Mouse (Mus musculus): ENCODE results near the gene Ablim2. TPM values are rescaled to one million over a fixed set of nuclear protein-coding genes. Genes with fewer than 3 reads are reported as not detected.

Gene Ablim2
- polyA plus RNA-seq, 1 experiment from 2014 or later: 9.6 TPM

DNA sequence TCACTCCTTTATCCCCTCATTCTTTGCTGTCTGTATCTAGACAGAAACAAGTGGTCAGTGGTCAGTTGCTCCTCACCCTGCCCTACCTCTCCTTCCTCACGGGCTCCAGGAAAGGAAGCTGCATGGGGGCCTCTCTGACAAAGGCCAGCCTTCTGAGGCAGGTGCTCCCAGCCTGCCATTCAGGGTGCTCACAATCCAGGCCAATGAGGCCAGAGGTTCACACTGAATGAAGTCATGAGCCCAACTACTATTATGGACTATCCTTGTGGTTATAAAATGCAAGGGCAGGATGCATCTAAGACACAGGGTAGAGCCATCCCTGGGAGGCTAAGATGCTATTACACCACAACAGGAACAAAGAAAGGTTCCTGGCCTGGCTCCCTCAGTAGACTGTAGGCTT lies 27.1 kb upstream of the Ablim2 start:
- Histone ChIP-seq H3K4me3 (replicated peaks; ENCODE audit: low read depth, low read length) (no peak overlapping the region), H3K9me3 (ENCODE audit: control insufficient read depth, low read length) (no peaks in the 10 kb centered on the region), H3K27ac (replicated peaks; ENCODE audit: low read depth, low read length) (no peak overlapping the region), H3K36me3 (ENCODE audit: control insufficient read depth, insufficient read depth, low read length) (no peaks in the 10 kb centered on the region), H3K4me1 (ENCODE audit: control insufficient read depth, insufficient read depth, low read length) (no peaks in the 10 kb centered on the region), H3K27me3 (ENCODE audit: control insufficient read depth, insufficient read depth, low read length) (no peaks in the 10 kb centered on the region), H3K4me2 (ENCODE audit: low read length) (no peak overlapping the region), H3K9ac (replicated peaks; ENCODE audit: low read length) (no peak overlapping the region)
- 79% methylated on average over 1 of the region's 1 CpGs for WGBS
- DNase-seq (no peak), ATAC-seq (ENCODE audit: low FRiP score, low TSS enrichment) (no peak)

DNA sequence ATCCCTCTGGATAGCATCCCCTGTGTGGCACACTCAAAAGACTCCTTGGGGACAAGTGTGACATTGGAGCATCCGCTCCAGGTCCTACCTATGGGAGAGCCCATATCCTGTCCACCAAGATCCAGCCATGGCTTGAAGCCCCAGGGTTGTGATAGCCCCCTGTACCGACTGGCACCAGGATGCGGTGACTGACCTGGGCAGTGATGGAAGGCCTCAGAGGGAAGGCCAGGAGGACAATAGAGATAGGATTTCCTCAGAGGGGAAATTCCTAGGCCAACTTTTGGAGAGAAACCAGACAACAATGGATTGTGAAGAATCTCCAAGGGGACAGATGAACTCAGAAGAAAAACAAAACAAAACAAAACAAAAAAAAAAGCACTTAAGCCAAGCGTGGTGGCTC lies 26.7 kb upstream of the Ablim2 start:
- H3K9me3 ChIP-seq (ENCODE audit: control insufficient read depth, low read length): no peaks in the 10 kb centered on the region
- no peak for ATAC-seq (ENCODE audit: low FRiP score, low TSS enrichment)
- H3K4me2 ChIP-seq (ENCODE audit: low read length): no peak overlapping the region
- no peak overlapping the region for H3K9ac ChIP-seq (replicated peaks; ENCODE audit: low read length)
- 88% methylated on average over 4 of the region's 4 CpGs for WGBS
- H3K27ac ChIP-seq (replicated peaks; ENCODE audit: low read depth, low read length): no peak overlapping the region
- H3K36me3 ChIP-seq (ENCODE audit: control insufficient read depth, insufficient read depth, low read length): no peaks in the 10 kb centered on the region
- no peak for DNase-seq
- no peak overlapping the region for H3K4me3 ChIP-seq (replicated peaks; ENCODE audit: low read depth, low read length)
- no peaks in the 10 kb centered on the region for H3K4me1 ChIP-seq (ENCODE audit: control insufficient read depth, insufficient read depth, low read length)
- no peaks in the 10 kb centered on the region for H3K27me3 ChIP-seq (ENCODE audit: control insufficient read depth, insufficient read depth, low read length)

DNA sequence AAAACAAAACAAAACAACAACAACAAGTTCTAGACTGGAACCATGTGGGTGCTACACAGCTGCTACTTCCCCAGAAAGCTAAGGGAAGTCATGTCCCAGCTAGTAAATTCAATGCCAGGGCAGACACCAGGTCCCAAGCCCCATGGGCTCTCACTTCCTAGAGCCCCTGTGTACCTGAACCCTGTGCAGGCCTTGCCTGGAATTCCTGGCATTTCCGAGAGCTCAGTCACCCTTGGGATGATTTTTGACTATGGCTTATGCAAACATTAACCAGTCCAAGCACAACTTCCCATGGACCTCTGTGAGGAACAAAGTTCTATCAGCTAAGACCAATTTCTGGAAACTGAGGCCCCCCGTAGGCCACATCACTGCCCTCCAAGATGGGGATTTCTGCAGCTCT lies 24.2 kb upstream of the Ablim2 start:
- DNase-seq (no peak), ATAC-seq (ENCODE audit: low FRiP score, low TSS enrichment) (no peak)
- Histone ChIP-seq H3K36me3 (ENCODE audit: control insufficient read depth, insufficient read depth, low read length) (no peaks in the 10 kb centered on the region), H3K27ac (replicated peaks; ENCODE audit: low read depth, low read length) (no peak overlapping the region), H3K4me2 (ENCODE audit: low read length) (no peak overlapping the region), H3K4me1 (ENCODE audit: control insufficient read depth, insufficient read depth, low read length) (no peaks in the 10 kb centered on the region), H3K9me3 (ENCODE audit: control insufficient read depth, low read length) (no peaks in the 10 kb centered on the region), H3K9ac (replicated peaks; ENCODE audit: low read length) (no peak overlapping the region), H3K27me3 (ENCODE audit: control insufficient read depth, insufficient read depth, low read length) (no peaks in the 10 kb centered on the region), H3K4me3 (replicated peaks; ENCODE audit: low read depth, low read length) (no peak overlapping the region)
- 84% methylated on average over 2 of the region's 2 CpGs for WGBS

DNA sequence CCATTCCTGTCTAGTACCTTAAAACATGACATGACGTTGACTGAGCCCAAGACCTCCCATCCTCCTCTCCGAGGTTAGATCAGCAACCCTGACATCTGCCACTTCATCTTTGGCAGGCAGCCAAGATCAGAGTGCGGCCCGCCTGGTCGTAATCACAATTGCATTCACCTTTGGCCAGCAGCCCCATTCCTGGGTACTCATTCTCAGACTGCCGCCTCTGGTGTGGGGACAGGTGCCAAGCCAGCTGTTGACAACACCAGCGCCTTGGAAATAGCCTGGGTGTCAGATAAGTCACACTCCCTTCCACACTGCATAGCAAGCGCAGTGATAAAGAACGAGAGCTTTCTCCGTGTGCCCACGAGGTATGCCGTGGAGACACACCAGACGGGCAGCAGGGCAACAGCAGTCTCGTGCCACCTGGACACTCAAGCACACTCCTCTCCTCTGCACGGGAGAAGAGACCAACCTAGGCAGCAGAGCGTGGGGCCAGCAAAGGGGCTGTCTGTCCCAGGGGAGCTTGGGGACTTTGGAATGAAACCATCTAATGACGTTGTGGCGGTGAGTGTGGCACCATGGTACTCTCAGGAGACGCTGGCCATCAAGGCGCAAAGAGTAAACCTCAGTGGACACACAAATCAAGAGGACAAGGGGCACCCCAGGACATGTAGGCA lies 20.3 kb upstream of the Ablim2 start:
- Histone ChIP-seq H3K4me2 (ENCODE audit: low read length) (no peak overlapping the region), H3K9ac (replicated peaks; ENCODE audit: low read length) (no peak overlapping the region), H3K36me3 (ENCODE audit: control insufficient read depth, insufficient read depth, low read length) (no peaks in the 10 kb centered on the region), H3K27me3 (ENCODE audit: control insufficient read depth, insufficient read depth, low read length) (no peaks in the 10 kb centered on the region), H3K4me3 (replicated peaks; ENCODE audit: low read depth, low read length) (no peak overlapping the region), H3K4me1 (ENCODE audit: control insufficient read depth, insufficient read depth, low read length) (no peaks in the 10 kb centered on the region), H3K9me3 (ENCODE audit: control insufficient read depth, low read length) (no peaks in the 10 kb centered on the region), H3K27ac (replicated peaks; ENCODE audit: low read depth, low read length) (no peak overlapping the region)
- no peak for ATAC-seq (ENCODE audit: low FRiP score, low TSS enrichment)
- peak; percentile 32 for DNase-seq
- 82% methylated on average over 20 of the region's 20 CpGs for WGBS

DNA sequence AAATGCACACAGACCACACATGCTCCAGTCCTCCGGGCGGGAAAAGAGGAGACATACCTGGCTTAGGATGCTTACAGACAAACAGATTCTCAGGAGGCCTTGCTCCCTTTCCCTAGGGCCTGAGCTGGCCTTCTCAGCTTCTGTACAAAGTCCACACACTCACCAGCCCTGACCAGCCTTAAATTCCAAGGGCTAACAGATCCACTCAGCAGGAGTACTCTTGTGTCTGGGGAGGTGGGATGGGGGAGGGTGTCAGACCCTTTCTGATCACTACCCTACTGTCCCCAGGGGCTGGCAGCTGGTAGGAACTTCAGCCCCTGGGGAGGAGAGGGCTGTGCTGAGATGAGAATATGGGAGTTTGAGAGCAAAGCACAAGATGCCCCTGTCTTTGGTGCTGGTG lies 18.7 kb upstream of the Ablim2 start:
- Histone ChIP-seq H3K9me3 (ENCODE audit: control insufficient read depth, low read length) (no peaks in the 10 kb centered on the region), H3K4me2 (ENCODE audit: low read length) (no peak overlapping the region), H3K4me3 (replicated peaks; ENCODE audit: low read depth, low read length) (no peak overlapping the region), H3K9ac (replicated peaks; ENCODE audit: low read length) (no peak overlapping the region), H3K27me3 (ENCODE audit: control insufficient read depth, insufficient read depth, low read length) (no peaks in the 10 kb centered on the region), H3K36me3 (ENCODE audit: control insufficient read depth, insufficient read depth, low read length) (no peaks in the 10 kb centered on the region), H3K4me1 (ENCODE audit: control insufficient read depth, insufficient read depth, low read length) (no peaks in the 10 kb centered on the region), H3K27ac (replicated peaks; ENCODE audit: low read depth, low read length) (no peak overlapping the region)
- DNase-seq: no peak
- 68% methylated on average over 2 of the region's 2 CpGs for whole genome bisulfite sequencing
- ATAC-seq (ENCODE audit: low FRiP score, low TSS enrichment): no peak

DNA sequence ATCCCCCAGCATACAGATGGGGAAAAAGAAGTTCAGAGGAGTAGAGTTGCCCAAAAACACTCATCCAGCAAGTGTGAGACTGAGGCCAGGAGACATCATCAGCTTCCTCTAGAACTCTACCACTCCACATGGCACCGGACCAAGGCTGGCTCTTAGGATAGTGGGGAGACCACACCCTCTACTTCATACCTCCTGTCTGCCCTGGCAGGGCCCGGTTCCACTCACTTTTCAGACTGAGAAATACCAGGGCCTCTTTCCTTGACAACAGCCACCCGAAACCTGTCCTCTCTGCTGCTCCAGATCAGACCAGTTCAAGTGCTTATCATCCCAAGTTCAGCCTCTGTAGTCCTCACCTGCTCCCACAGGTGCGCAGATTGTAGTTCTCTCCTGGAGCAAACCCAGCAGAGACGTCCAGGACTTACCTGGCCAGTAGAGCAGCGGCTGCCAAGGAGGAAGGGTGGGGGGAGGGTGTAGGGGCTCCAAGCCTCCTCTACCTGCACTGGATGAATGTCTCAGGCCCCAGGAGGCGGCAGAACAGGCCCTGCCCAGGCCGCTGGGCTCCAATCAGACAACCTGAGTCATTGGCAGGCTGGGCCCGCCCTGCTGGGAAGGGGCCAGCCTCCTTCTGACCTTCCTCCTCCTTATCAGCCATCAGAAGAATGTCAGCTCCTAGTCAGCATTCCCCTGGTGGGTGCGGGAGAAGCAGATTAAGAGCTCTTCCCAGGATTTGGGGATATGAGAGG lies 18.0 kb upstream of the Ablim2 start, which contains the start of gene Sh3tc1:
Sh3tc1 (minus strand) TSS at position 452 of the 743 bp plus-strand sequence.
- Histone ChIP-seq H3K9me3 (ENCODE audit: control insufficient read depth, low read length) (no peaks in the 10 kb centered on the region), H3K27ac (replicated peaks; ENCODE audit: low read depth, low read length) (no peak within 1 kb of the TSS), H3K4me3 (replicated peaks; ENCODE audit: low read depth, low read length) (no peak within 1 kb of the TSS), H3K9ac (replicated peaks; ENCODE audit: low read length) (no peak within 1 kb of the TSS), H3K4me1 (ENCODE audit: control insufficient read depth, insufficient read depth, low read length) (no peaks in the 10 kb centered on the region), H3K27me3 (ENCODE audit: control insufficient read depth, insufficient read depth, low read length) (no peaks in the 10 kb centered on the region), H3K4me2 (ENCODE audit: low read length) (no peak within 1 kb of the TSS), H3K36me3 (ENCODE audit: control insufficient read depth, insufficient read depth, low read length) (no peaks in the 10 kb centered on the region)
- DNase-seq (no peak), ATAC-seq (ENCODE audit: low FRiP score, low TSS enrichment) (no peak)
- 22% methylated on average over 10 of the region's 10 CpGs for WGBS

DNA sequence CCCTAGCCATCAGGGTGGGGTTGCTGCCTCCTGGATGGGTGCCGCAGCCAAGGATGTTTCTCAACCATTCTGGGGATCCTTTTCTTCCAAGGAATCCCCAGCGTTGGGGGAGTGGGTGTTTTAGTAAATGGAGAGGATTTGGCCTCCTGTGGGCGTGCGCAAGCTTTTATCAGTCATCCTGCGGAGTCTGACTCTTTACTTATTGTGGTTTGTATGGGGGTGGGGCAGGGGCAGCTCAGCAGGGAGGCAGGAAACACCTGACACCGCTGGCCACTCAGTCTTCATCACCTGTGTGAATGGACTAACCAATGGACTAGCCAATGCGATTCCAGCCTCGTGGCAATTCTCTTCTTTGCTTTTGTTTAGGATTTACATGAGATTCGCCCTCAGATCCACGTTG lies 17.0 kb upstream of the Ablim2 start:
- H3K27me3 ChIP-seq (ENCODE audit: control insufficient read depth, insufficient read depth, low read length): no peaks in the 10 kb centered on the region
- no peak overlapping the region for H3K4me3 ChIP-seq (replicated peaks; ENCODE audit: low read depth, low read length)
- no peak overlapping the region for H3K4me2 ChIP-seq (ENCODE audit: low read length)
- DNase-seq (no peak), ATAC-seq (ENCODE audit: low FRiP score, low TSS enrichment) (no peak)
- no peaks in the 10 kb centered on the region for H3K36me3 ChIP-seq (ENCODE audit: control insufficient read depth, insufficient read depth, low read length)
- no peak overlapping the region for H3K27ac ChIP-seq (replicated peaks; ENCODE audit: low read depth, low read length)
- no peaks in the 10 kb centered on the region for H3K4me1 ChIP-seq (ENCODE audit: control insufficient read depth, insufficient read depth, low read length)
- H3K9me3 ChIP-seq (ENCODE audit: control insufficient read depth, low read length): no peaks in the 10 kb centered on the region
- H3K9ac ChIP-seq (replicated peaks; ENCODE audit: low read length): no peak overlapping the region
- 6% methylated on average over 10 of the region's 10 CpGs for WGBS

DNA sequence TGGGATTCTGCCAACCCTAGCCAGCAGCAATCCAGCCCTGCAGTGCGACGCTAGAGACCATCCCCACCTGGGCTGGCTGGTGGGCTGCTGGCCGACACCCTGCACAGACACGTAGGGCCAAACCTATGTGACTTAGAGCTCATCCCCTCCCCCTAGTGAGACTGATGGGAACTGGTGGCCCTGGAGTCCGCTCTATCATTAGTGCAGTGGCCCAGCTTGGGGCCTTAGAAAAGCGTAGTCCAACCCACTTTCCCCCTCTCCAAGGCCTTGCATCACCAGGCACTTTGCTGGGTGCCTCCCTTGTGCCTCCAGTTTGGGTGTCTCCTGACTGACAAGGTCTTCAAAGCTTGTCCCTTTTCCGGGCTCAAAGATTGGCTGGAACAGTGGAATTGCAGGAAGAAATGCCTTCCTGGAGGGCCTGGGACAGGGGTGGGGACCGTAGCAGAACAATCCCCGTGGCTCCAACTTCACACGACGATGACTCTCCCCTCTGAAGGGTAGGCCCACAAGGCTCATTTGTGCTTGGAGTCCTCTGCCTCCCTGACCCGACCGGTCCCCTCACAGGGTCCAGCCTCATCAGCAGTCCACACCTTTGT lies 16.4 kb upstream of the Ablim2 start:
- H3K4me1 ChIP-seq (ENCODE audit: control insufficient read depth, insufficient read depth, low read length): no peaks in the 10 kb centered on the region
- 54% methylated on average over 13 of the region's 13 CpGs for WGBS
- ATAC-seq (ENCODE audit: low FRiP score, low TSS enrichment) (no peak), DNase-seq (no peak)
- no peaks in the 10 kb centered on the region for H3K36me3 ChIP-seq (ENCODE audit: control insufficient read depth, insufficient read depth, low read length)
- no peak overlapping the region for H3K4me3 ChIP-seq (replicated peaks; ENCODE audit: low read depth, low read length)
- no peak overlapping the region for H3K4me2 ChIP-seq (ENCODE audit: low read length)
- no peak overlapping the region for H3K27ac ChIP-seq (replicated peaks; ENCODE audit: low read depth, low read length)
- no peaks in the 10 kb centered on the region for H3K9me3 ChIP-seq (ENCODE audit: control insufficient read depth, low read length)
- H3K9ac ChIP-seq (replicated peaks; ENCODE audit: low read length): no peak overlapping the region
- no peaks in the 10 kb centered on the region for H3K27me3 ChIP-seq (ENCODE audit: control insufficient read depth, insufficient read depth, low read length)
